Mouse (Mus musculus) midbrain, embryonic 12.5 days (tissue): Measurements from ENCODE around the gene Bsn. TPM values are rescaled to one million over a fixed set of nuclear protein-coding genes. Genes with fewer than 3 reads are reported as not detected.

Experiments used
- ATAC-seq: fragments of 200-750 bp; cut with Nextera tagmentation; 2 replicates; pipeline ENCODE4 v1.8.0; 2017; ENCODE audit warnings: low read depth, moderate TSS enrichment, moderate library complexity; ENCODE audit not compliant: low FRiP score
- H3K27ac ChIP-seq: fragments of 300-500 bp; sonication (generic); replicated peaks from 2 replicates; pipeline ENCODE4 v1.5.1; 2016; ENCODE audit warnings: mild to moderate bottlenecking
- H3K27me3 ChIP-seq: fragments of 300-500 bp; sonication (generic); 2 replicates; pipeline ENCODE4 v1.6.1; 2016; ENCODE audit warnings: mild to moderate bottlenecking
- H3K36me3 ChIP-seq: fragments of 300-500 bp; sonication (generic); 2 replicates; pipeline ENCODE4 v1.6.1; 2016
- H3K4me1 ChIP-seq: fragments of 300-500 bp; sonication (generic); 2 replicates; pipeline ENCODE4 v1.6.1; 2016
- H3K4me2 ChIP-seq: fragments of 300-500 bp; sonication (generic); replicated peaks from 2 replicates; pipeline ENCODE4 v1.6.1; 2016; ENCODE audit warnings: mild to moderate bottlenecking, moderate library complexity
- H3K4me3 ChIP-seq: fragments of 300-500 bp; sonication (generic); 2 replicates; pipeline ENCODE4 v1.5.1; 2016; ENCODE audit warnings: mild to moderate bottlenecking
- H3K9ac ChIP-seq: fragments of 300-500 bp; sonication (generic); replicated peaks from 2 replicates; pipeline ENCODE4 v1.6.1; 2016; ENCODE audit warnings: mild to moderate bottlenecking, moderate library complexity
- H3K9me3 ChIP-seq: fragments of 300-500 bp; sonication (generic); 2 replicates; pipeline ENCODE4 v1.6.1; 2016; ENCODE audit warnings: mild to moderate bottlenecking
- WGBS: fragments of 180-500 bp; shearing (Covaris S2); methylation state at CpG from one replicate; pipeline ENCODE4 v1.1.7; 2016; 5-methylcytosine and 5-hydroxymethylcytosine counted together
- polyA plus RNA-seq: library from polyadenylated mRNA; unstranded; fragments of >200 nt; fragmentation: Nextera tagmentation; extraction: Ambion mirVana; gene quantifications from 2 replicates; pipeline ENCODE4 v1.2.1, GENCODE M21; 2016

Bsn gene
- polyA plus RNA-seq, 1 experiment from 2014 or later: 4.4 TPM

GRCm38 (mm10) chr9:108132373-108132772 is 57.8 kb downstream of the Bsn start:
- Histone ChIP-seq H3K4me2 (no peak overlapping the region), H3K36me3 (peaks cover 15% of the 10 kb centered on the region), H3K27me3 (0 out of 2 replicates have a peak, but pooled peaks cover 4% of the 10 kb centered on the region), H3K9ac (no peak overlapping the region), H3K27ac (no peak overlapping the region), H3K4me1 (no peaks in the 10 kb centered on the region), H3K4me3 (no peak overlapping the region), H3K9me3 (no peaks in the 10 kb centered on the region)
- 91% methylated on average over 3 of the region's 3 CpGs for WGBS
- no peak for ATAC-seq

DNA sequence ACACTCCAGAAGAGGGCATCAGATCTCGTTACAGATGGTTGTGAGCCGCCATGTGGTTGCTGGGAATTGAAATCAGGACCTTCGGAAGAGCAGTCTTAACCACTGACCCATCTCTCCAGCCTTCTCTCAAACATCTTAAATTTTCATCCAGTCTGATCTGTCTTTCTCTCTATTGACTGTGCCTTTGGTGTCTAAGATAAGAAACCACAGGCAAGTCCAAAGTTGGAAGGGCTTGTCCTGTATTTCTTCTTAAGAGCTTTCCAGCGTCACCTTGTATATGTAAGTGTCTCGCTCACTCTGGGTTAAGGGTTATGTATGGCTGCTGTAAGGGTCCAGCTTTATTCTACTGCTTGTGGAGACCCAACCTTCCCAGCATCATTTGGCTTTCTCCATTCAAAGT is 58.7 kb downstream of the Bsn start:
- no peak overlapping the region for H3K4me3 ChIP-seq
- no peak for ATAC-seq
- H3K27me3 ChIP-seq: 0 out of 2 replicates have a peak, but pooled peaks cover 4% of the 10 kb centered on the region
- no peaks in the 10 kb centered on the region for H3K4me1 ChIP-seq
- 91% methylated on average over 5 of the region's 5 CpGs for WGBS
- no peak overlapping the region for H3K9ac ChIP-seq
- H3K27ac ChIP-seq: no peak overlapping the region
- no peaks in the 10 kb centered on the region for H3K9me3 ChIP-seq
- H3K36me3 ChIP-seq: peaks cover 6% of the 10 kb centered on the region; the same call in 1 of the 2 replicates
- H3K4me2 ChIP-seq: no peak overlapping the region

- no peak for ATAC-seq
- H3K4me3 ChIP-seq: no peak overlapping the region
- no peaks in the 10 kb centered on the region for H3K27me3 ChIP-seq
- H3K4me1 ChIP-seq: no peaks in the 10 kb centered on the region
- 83% methylated on average over 13 of the region's 13 CpGs for WGBS
- no peak overlapping the region for H3K9ac ChIP-seq
- peaks cover 13% of the 10 kb centered on the region for H3K36me3 ChIP-seq
- H3K9me3 ChIP-seq: no peaks in the 10 kb centered on the region
- no peak overlapping the region for H3K4me2 ChIP-seq
- H3K27ac ChIP-seq: no peak overlapping the region
These were observed 60.9 kb downstream of the Bsn start for GRCm38 (mm10) chr9:108129042-108129948.

- Histone ChIP-seq H3K4me2 (no peak overlapping the region), H3K36me3 (peaks cover 13% of the 10 kb centered on the region), H3K9ac (no peak overlapping the region), H3K27ac (no peak overlapping the region), H3K4me3 (no peak overlapping the region), H3K27me3 (no peaks in the 10 kb centered on the region), H3K9me3 (no peaks in the 10 kb centered on the region), H3K4me1 (no peaks in the 10 kb centered on the region)
- ATAC-seq: no peak
- 89% methylated on average over 11 of the region's 11 CpGs for WGBS
These were observed 61.9 kb downstream of the Bsn start for GRCm38 (mm10) chr9:108128248-108128647.

DNA sequence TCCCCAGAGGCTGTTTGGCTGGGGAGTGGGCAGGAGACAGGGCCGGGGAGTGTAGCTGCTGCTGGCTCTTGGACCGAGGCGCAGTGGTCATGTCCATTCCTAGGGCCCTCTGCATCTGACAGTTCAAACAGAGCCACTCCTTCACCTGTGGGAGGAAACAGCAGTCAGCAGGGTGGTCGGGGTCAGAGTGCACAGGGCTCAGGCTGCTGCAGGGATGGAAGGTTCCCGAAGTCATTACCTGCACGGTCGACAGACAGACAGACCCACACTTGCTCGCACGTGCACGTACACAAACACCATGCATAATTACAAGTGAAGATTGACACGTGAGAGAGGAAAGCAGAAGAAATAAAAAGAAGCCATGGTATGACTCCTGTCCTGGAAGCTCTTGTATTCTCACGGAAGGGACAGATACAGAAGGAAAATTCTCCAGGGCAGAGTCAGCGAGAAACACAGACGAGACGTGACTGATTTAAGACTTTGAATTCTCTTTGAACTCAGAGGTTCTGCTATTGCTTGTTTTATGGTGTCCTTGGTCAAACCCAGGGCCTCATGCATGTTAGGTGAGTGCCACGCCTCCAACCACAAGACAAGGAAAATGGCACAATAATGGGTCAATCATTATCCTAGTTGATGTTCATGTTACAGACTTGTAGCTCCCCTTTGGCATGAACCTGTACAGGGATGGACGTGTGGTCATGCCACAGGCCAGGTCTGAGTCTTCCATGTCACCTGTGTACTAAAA is 63.6 kb downstream of the Bsn start:
- H3K9me3 ChIP-seq: no peaks in the 10 kb centered on the region
- H3K27me3 ChIP-seq: no peaks in the 10 kb centered on the region
- H3K36me3 ChIP-seq: peaks cover 12% of the 10 kb centered on the region
- 88% methylated on average over 17 of the region's 17 CpGs for WGBS
- H3K4me1 ChIP-seq: no peaks in the 10 kb centered on the region
- no peak overlapping the region for H3K4me2 ChIP-seq
- H3K4me3 ChIP-seq: no peak overlapping the region
- H3K27ac ChIP-seq: no peak overlapping the region
- ATAC-seq: no peak
- H3K9ac ChIP-seq: no peak overlapping the region

- Histone ChIP-seq H3K4me2 (no peak overlapping the region), H3K27ac (no peak overlapping the region), H3K27me3 (no peaks in the 10 kb centered on the region), H3K4me3 (no peak overlapping the region), H3K36me3 (peaks cover 10% of the 10 kb centered on the region), H3K4me1 (no peaks in the 10 kb centered on the region), H3K9me3 (no peaks in the 10 kb centered on the region), H3K9ac (no peak overlapping the region)
- WGBS: 88% methylated on average over 8 of the region's 8 CpGs
- ATAC-seq: no peak
These were observed 64.5 kb downstream of the Bsn start for GRCm38 (mm10) chr9:108125731-108126130.

DNA sequence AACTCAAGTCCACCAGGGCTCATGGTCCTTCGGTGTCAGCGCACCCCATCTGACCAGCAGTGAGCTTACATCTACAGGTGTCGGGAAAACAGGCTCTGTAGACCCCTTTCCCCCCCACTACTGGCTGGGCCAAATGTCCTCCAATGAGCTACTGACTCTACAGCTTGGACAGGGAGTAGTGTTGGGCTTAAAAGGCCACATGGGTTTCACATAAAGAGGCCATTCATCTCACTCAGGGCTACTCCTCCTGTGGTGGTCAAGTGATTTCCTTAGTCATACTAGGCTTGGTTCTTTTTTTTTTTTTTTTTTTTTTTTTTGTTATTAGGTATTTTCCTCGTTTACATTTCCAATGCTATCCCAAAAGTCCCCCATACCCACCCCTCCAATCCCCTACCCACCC is 66.3 kb downstream of the Bsn start:
- Histone ChIP-seq H3K4me2 (no peak overlapping the region), H3K27me3 (no peaks in the 10 kb centered on the region), H3K9me3 (no peaks in the 10 kb centered on the region), H3K4me3 (no peak overlapping the region), H3K27ac (no peak overlapping the region), H3K36me3 (peaks cover 10% of the 10 kb centered on the region), H3K4me1 (peaks cover 4% of the 10 kb centered on the region; the same call in 1 of the 2 replicates), H3K9ac (no peak overlapping the region)
- no peak for ATAC-seq
- WGBS: 95% methylated on average over 3 of the region's 4 CpGs

- peaks cover 4% of the 10 kb centered on the region; the same call in 1 of the 2 replicates for H3K4me1 ChIP-seq
- peaks cover under 1% of the 10 kb centered on the region; the same call in 1 of the 2 replicates for H3K27me3 ChIP-seq
- no peak overlapping the region for H3K27ac ChIP-seq
- peaks cover 18% of the 10 kb centered on the region for H3K36me3 ChIP-seq
- H3K9me3 ChIP-seq: no peaks in the 10 kb centered on the region
- H3K9ac ChIP-seq: no peak overlapping the region
- no peak overlapping the region for H3K4me2 ChIP-seq
- 93% methylated on average over 10 of the region's 10 CpGs for WGBS
- H3K4me3 ChIP-seq: no peak overlapping the region
- no peak for ATAC-seq
These were observed 68.8 kb downstream of the Bsn start for GRCm38 (mm10) chr9:108121170-108121969.

DNA sequence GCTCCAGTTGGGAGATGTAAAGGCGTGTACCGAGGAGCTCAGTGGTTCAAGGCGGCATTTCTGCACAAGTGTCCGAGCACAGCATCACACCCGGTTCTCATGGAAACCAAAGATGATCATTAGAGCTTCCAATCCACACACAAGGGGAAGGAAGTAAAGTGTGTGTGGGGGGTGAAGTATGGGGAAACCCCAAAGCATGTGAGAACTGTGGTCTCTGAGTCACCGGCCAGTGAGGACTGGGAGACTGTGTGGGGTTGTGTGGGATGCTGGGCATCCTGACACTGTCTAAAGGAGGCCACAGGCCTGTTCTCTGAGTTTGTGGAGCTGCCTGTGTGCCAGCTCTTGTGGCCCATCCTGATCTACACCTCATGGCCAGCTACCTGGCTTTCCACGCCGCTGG is 69.5 kb downstream of the Bsn start:
- no peak for ATAC-seq
- H3K27ac ChIP-seq: no peak overlapping the region
- WGBS: 91% methylated on average over 8 of the region's 8 CpGs
- no peak overlapping the region for H3K4me3 ChIP-seq
- H3K4me2 ChIP-seq: no peak overlapping the region
- H3K36me3 ChIP-seq: peaks cover 19% of the 10 kb centered on the region
- no peaks in the 10 kb centered on the region for H3K9me3 ChIP-seq
- H3K9ac ChIP-seq: no peak overlapping the region
- peaks cover 4% of the 10 kb centered on the region; the same call in 1 of the 2 replicates for H3K4me1 ChIP-seq
- peaks cover 7% of the 10 kb centered on the region; the same call in 1 of the 2 replicates for H3K27me3 ChIP-seq

DNA sequence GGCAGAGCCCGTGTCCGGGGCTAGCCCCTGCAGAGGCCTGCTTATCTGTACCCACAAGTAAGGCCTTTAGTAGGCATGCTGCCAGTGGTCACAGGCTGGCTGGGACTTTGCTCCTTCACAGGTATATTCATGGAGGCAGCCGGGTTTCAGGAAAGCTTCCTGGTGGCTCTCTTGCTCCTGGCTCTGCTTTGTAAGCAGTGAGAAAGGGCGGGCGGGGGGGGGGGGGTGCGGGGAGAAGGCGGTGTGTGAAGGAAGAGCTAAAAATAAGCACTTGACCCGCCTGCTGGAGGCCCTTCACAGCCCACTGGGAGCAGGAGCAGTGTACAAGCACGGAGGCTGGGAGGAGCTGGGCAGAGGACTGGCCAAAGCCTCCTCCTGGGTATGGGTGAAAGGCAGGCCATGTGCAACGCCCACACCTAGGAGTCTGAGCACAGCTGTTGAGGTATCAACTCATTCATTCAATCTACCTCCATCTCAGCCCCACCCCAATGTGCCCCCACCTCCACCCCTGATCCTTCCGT is 70.2 kb downstream of the Bsn start:
- Histone ChIP-seq H3K27ac (no peak overlapping the region), H3K27me3 (peaks cover 9% of the 10 kb centered on the region; the same call in 1 of the 2 replicates), H3K4me1 (peaks cover 4% of the 10 kb centered on the region; the same call in 1 of the 2 replicates), H3K9me3 (no peaks in the 10 kb centered on the region), H3K9ac (no peak overlapping the region), H3K36me3 (peaks cover 22% of the 10 kb centered on the region), H3K4me2 (no peak overlapping the region), H3K4me3 (no peak overlapping the region)
- WGBS: 70% methylated on average over 8 of the region's 11 CpGs
- no peak for ATAC-seq

DNA sequence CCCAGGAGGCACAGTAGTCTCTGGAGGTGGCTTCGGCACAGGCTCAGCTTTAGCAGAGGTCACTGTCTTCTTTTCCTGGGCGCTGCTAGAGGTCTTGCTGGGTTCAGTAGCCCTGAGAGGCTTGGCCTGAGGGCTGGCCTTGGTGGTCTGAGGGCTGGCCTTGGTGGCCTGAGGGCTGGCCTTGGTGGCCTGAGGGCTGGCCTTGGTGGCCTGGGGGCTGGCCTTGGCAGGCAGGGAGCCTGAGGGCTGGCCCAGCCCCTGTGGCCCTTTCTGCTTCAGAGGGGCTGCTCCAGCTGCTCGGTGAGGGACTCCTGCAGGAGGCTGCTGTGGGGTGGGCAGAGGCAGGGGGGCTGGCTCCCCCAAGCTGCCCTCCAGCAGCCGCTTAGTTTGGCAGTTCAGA is 73.0 kb downstream of the Bsn start:
- ATAC-seq: no peak
- Histone ChIP-seq H3K36me3 (peaks cover 48% of the 10 kb centered on the region), H3K9me3 (no peaks in the 10 kb centered on the region), H3K4me3 (no peak overlapping the region), H3K4me1 (peaks cover 4% of the 10 kb centered on the region; the same call in 1 of the 2 replicates), H3K4me2 (no peak overlapping the region), H3K27me3 (peaks cover 9% of the 10 kb centered on the region; the same call in 1 of the 2 replicates), H3K27ac (no peak overlapping the region), H3K9ac (no peak overlapping the region)
- 62% methylated on average over 4 of the region's 4 CpGs for WGBS
